Mouse (Mus musculus): ENCODE data around the gene Tas1r1.

Gene Tas1r1

DNA sequence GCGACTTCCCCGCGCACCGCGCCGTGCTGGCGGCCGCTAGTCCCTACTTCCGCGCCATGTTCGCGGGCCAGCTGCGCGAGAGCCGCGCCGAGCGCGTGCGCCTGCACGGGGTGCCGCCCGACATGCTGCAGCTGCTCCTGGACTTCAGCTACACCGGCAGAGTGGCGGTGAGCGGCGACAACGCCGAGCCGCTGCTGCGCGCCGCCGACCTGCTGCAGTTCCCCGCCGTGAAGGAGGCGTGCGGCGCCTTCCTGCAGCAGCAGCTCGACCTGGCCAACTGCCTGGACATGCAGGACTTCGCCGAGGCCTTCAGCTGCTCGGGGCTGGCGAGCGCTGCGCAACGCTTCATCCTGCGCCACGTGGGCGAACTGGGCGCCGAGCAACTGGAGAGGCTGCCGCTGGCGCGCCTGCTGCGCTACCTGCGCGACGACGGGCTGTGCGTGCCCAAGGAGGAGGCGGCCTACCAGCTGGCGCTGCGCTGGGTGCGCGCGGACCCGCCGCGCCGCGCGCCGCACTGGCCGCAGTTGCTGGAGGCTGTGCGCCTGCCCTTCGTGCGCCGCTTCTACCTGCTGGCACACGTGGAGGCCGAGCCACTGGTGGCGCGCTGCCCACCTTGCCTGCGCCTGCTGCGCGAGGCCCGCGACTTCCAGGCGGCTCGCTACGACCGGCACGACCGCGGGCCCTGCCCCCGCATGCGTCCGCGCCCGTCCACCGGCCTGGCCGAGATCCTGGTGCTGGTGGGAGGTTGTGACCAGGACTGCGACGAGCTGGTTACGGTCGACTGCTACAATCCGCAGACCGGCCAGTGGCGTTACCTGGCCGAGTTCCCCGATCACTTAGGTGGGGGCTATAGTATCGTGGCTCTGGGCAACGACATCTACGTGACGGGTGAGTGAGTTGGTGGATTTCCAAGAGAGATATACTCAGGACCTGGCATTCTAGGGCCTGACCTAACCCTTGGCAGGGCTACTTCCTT, 29.0 kb downstream of the Tas1r1 start:
- peak; percentile 60 for DNase-seq

DNA sequence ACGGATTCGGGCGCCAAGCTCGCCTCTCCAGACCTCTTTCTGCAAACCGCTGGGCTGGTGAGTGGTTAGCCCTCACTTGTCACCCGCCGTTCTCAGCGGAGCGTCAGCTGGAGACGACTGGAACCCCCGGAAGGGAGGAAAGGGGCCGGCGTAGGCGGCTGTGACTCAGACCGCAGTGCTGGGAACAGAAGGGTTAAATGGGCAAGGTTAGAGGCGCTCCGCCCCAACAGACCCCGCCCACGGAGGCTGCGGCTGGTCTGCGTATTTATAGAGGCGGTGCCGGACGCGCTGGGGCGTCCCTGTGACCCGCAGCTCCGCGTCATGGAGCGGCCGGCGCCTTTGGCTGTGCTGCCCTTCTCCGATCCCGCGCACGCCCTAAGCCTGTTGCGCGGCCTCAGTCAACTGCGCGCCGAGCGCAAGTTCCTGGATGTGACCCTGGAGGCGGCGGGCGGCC, 29.7 kb downstream of the Tas1r1 start, which contains the start of gene Klhl21:
Gene Klhl21 (plus strand): TSS at position 182 of the 454 bp plus-strand sequence.
- peak; percentile 95 for DNase-seq

DNA sequence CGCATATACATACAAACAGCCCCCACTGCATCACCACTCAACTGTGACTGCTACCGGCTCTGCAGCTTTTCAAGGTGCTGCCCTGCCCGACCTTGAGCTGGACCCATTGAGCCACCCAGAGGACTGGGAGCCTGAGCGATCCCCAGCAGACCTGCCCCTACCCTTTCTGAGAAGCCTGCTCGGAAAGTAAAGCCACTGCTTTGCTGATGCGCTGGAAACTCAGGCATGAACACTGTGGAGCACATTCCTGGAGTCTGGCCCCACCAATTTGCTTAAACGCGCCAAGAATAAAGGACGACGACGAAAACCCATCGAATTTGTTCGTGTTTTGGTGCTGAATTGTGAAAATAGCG, 30.2 kb downstream of the Tas1r1 start:
- DNase-seq, result no peak

DNA sequence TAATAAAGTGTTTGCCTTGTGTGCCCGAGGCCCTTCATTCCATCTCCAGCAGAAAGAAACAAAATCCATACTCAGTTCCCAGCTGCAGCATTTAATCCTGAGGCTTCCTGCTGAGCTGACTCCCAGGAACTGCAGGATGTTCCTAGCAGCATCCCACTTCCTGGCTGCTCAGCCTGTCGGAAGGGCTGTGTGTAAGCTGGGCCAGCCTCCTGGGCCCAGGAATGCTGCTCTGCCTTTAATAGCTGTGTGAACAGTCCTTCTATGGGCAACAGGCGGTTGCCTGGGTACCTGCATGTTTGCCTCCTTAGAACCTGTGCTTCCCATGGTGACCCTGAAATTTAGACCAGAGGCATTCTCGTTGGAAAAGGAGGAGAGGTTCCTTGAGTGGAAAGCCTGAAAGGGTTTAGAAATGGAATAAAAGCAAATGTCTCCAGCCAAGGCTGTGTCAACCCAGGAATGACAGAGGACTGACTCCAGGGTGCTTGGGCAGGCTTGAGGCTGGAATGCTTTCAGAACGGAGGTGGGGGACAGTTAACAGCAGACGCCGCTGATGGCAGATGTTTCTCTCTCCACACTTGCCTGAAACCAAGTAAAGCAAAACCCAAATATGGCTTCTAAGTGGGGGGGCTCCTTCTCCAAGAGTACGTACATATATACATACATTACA, 30.8 kb downstream of the Tas1r1 start:
- no peak for DNase-seq

DNA sequence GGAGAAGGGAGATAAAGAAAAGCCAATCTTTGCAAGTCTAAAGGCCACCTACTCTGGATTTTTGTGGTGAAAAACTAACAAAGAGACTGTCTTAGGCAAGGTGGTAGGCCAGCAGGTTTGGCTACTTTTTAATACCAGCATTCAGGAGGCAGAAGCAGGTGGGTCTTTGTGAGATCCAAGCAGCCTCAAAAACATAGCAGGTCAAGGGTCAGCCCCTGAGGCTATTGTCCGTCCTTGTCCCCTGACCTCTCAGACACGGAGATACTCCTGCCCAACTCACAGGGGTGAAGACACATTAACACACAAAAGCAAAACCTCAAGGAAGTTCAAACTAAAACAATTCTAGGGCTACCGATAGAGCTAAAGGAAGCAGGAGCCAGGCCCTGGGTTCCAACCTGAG, 31.6 kb downstream of the Tas1r1 start:
- no peak for DNase-seq

DNA sequence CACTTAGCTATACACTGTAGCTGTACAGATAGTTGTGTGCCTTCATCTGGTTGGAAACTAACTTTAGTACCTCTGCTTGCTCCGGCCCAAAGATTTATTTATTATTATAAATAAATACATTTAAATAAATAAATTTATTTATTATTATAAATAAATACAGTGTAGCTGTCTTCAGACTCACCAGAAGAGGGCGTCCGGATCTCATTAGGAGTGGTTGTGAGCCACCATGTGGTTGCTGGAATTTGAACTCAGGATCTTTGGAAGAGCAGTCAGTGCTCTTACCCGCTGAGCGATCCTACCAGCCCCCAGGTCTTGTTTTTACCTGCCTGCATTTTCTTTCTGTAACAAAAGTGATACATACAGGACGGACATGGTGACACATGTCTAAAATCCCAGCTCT, 32.2 kb downstream of the Tas1r1 start:
- DNase-seq, result no peak

DNA sequence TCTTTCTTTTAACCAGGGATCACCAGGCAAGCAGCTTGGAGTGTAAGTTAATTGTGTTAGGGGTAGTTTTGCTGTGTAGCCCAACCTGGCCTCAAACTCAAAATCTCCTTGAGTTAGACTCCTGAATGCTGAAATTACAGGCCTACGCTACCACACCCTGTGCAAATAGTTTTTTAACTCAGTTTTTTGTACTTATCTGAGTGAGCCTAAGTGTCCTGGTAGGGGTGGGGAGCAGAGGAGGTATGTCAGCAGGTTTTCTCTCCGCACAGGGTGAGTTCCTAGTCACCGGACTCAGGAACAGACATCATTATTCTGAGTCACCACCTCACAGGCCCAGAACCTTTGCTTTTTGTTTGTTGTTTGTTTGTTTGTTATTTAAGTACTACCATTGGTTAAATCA, 36.3 kb downstream of the Tas1r1 start:
- DNase-seq, result no peak

DNA sequence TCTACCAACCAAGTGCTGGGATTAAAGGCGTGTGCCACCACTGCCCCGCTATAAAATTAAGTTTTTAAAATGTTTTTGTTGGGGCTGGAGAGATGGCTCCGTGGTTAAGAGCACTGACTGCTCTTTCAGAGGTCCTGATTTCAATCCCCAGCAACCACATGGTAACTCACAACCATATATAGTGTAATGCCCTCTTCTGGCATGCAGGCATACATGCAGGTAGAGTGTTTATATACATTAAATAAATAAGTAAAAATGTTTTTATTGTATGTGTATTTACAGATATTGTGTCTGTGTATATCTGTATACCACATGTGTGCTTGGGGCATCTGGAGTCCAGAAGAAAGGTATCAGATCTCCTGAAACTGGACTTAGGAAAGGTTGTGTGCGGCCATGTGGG, 37.0 kb downstream of the Tas1r1 start:
- no peak for DNase-seq

DNA sequence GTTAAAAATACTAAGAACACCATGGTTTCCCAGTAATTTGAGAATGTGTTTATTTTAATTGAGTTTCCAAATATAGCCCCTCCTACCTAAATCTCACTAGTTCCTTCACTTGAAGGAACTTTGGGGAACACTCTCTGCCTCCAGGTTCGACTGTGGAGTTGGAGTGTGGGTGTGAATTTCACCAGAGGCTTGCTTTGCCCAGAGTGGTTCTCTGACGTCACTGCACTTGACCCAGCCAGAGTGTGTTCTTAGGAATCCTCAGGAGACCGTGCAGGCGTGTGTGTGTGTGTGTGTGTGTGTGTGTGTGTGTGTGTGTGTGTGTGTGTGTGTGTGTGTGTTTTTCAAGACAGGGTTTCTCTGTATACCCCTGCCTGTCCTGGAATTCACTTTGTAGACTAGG, 37.5 kb downstream of the Tas1r1 start:
- no peak for DNase-seq

DNA sequence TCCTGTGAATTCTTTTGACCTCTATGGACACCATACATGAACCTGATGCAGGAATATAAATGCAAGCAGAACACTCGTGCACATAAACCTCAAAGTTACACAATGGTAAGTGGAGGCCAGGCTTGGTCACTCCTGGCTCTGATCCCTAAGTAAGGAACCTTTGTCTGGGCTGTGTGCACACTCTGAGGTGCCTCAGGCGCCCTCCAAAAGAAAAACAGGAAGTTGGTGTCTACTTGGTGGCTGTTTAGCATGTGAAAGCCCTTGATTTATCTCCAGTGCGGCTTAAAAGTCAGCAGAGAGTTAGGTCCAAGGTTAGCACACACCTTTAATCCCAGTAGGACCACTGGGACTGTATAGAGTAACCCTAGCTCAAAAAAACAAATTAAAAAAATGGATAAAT, 38.9 kb downstream of the Tas1r1 start:
- DNase-seq, result no peak

DNA sequence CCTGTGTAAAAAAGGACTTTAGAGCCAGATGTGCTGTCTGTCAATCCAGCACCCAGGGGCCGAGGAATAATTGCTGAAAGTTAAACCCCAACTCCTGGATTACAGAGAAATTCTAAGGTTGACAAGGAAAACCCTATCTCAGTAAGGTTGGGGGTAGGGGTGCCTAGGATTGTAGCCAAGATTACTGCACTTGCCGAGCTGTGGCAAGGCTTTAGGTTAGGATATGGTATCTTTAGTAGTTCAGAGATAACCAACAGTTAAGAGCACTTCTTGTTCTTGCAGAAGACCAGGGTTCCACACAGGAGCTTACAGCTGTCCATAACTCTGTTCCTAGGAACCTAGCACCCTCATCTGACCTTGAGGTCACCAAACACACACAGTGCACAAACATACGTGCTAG, 40.7 kb downstream of the Tas1r1 start:
- DNase-seq, result no peak

DNA sequence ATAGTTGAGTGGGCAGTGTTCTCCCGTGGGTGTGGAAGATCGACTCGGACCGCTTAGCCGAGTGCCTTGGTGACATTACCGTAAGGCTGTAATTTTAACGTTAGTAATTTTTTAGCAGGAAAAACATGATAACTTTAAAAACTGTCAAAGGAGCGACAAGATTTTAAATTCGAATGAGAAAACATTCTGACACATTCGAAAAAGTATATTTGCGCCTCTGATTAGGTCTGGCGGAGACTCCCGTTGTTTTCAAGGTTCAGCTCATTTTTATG, 41.5 kb downstream of the Tas1r1 start:
- DNase-seq, result no peak

DNA sequence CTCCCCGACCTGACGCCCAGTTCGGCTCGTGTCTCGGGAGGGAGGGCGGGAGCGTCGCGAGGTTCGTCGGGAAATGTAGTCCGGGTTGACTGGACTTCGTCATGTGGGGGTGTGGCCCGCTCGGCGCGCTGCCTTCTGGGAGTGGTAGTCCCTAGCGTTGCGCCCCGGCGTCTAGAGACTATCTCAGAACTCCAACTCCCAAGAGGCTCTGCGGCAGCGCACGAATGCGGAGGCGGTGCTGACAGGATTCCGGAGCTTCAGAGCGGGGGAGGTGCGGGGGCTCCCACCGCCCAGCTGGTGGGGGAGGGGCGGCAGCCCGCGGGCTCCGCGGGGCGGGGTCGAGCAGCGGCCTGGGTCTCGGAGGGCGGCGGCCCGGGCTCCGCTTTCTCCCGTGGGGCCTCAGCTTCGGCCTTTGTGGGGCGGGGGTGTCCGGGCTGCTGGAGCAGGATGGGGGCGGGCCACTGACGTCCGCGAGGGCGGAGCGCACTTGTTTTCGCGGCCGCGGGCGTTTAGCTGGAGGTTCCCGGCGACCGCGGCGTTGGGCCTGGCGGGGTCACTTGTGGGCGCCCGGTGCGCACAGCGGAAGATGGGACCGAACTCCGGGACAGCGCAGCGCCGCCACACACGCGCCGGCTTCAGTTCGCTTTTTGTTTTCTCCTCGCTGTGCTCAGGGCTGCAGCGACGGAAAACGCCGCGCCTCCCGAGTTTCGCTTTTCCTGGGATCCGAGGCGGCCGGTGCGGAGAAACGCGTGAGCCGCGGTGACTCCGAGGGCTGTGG, 42.0 kb downstream of the Tas1r1 start, which contains the start of gene Phf13:
Gene Phf13 (minus strand): TSS at position 86 of the 778 bp plus-strand sequence.
- peak; percentile 99 for DNase-seq

DNA sequence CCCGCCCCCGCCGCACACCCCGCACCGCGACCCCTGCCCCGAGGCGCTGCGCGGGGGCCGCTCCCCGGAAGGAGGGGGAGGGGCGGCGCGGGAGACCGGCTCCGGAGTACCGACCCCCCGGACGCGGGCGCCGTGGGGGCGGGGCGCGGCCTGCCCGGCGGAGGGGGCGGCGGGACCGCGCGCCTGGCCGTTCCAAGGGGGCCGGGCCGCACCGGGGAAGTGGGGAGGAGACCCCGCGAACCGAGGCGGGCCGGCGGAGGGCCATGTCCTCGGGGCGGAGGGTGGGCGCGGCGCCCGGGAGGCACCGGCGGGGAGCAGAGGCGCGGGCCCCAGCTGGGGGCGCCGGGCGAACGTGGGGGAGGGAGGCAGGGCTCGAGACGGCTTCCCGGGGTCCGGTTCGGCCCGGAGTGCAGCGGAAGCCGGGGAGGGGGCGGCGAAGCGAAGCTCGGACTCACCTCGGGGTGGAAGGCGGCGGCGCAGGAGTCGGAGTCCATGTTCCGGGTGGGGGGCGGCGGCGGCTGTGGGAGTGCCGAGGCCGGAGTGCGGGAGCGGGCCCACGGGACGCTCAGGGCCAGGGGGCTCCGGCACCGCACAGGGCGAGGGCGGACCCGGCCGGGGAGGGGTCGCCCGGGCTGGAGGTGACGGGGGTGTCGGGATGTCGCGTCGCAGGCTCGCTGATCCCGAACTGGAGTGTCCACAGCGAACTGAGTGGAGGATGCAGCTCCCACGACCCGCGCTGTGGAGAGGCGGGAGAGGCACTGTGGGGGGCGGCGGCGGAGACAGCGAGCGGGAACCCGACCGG, 42.8 kb downstream of the Tas1r1 start:
- DNase-seq, result no peak

DNA sequence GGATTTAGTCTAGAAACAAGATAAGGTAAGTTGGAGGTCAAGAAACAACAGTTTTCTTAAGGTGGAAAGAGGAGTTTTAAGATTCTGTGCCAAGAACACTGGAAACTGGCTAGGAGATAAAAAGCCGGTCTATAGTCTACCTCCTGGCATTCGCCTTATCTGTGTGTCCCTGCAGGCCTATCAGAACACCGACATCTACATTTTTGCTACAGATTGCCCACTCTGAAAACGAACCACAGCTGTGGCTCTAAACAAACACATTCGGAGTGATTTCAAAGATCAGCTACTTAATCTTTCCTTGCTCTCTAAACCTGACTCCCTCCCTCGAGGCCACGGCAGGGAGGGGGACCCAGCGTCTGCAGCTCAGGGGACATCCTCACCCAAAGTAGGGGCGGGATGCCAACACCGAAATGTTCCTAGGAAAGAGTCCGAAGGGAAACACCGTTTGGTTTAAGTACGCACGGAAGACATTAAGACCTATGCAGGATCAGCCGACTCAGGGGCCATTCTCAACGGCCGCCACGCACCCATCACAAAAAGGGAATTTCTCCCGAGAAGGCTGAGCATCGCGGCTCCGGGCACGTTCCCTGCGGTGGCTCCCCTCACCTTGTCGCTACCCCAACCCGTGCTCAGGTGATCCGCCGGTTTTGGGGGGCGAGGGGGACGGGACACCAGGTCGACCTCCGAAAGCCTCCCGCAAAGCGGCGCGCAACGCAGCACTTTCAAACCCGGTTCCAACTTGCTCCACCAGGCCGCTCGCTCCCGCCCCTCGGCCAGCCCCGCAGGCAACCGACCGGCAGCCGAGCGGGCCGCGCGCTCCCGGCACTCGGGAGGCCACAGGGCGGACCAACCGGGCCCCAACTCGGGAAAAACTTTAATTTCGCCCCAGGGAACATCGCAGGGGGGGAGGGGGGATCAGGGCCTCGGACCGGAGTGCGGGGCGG, 43.9 kb downstream of the Tas1r1 start:
- DNase-seq, result peak; percentile 44

DNA sequence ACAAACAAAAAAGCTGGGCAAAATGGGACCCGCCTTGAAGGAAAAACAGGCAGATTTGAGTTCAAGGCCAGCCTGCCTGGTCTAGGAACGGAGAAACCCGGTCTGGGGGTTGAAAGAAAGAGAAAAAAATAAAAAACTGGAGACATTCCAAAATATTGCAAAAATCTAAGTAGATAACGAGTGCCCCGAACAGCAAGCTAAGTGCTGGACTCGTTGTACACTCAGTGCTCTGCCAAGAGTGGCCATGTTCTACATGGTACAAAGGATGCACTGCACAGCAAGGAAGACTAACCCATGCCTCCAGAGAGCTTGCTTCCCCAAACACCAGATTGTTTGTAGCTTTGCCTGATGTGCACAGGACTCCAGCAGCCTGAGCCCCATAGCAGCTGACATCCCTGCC, 45.3 kb downstream of the Tas1r1 start:
- no peak for DNase-seq

DNA sequence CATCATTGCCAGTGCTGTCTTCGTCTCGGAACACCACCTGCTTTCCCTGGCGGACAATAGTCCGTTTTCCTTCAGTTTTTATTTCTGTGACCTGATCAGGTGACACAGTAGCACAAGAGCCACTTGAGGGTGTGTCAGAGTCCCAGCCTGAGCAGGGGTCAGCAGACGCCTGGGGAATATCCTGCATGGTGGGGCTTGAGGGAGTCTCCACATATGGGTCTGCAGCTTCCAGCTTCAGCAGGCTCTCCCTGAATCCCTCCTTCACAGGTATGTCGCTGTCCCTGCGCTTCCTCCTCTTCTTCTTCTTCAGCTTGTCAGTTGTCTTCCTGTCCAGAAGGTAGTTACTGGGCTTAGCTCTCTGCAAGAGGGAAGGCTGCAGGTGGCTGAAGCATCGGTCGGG, 46.3 kb downstream of the Tas1r1 start:
- no peak for DNase-seq

DNA sequence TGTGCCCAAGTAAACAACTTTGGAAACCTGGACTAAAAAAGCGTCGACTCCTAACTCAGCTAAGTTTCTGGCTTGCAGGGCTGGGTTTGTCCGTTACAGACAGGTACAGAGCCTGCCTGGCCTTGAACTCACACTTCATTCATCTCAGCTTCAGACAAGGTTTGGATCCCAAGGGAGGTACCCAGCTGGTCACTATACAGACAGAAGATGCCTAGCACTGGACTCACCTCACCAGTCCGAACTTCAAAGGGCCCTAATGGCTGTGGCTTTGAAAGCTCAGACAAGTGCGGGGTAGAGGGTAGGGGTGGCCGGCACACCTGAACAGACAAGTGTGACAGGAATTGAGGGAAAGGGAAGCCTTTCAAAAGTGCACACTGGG, 49.3 kb downstream of the Tas1r1 start:
- DNase-seq, result no peak

DNA sequence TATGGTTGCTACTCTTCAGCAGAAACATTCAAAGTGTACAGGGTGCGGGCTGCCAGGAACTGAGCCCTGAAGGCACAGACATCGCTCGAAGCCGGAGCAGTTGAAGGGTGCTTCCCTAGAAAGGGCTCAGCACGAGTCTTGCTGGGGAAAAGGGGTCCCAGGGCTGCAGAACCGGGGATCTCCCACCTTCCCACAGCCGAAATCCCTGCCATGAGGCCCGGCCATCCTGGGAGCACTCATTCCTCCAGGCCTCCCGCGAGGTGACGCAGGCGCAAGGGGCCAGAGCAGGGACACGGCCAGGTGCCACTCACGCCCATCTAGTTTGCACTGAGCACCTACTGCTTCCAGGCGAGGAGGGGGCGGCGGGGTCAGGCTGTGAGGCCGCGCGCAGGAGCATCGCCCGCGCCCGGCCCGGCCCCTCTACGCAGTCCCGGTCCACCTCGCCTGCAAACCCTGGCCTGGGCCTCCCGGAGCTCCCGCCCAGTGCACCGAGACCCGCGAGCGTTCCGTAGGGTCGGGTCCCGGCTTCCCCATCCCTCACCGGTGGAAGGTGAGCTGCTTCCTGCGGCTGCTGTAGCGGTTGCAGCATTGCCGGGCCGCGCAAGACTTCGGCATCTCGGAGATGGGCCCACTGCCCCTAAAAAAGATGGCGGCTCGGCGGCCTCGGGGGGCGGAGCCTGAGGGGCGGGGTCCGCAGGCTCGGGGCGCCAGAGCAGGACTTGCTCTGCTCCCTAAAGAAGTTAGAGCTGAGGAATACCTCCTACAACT, 49.8 kb downstream of the Tas1r1 start, which contains the start of gene Thap3:
Gene Thap3 (minus strand): TSS at position 656 of the 768 bp plus-strand sequence.
- peak; percentile 84 for DNase-seq

DNA sequence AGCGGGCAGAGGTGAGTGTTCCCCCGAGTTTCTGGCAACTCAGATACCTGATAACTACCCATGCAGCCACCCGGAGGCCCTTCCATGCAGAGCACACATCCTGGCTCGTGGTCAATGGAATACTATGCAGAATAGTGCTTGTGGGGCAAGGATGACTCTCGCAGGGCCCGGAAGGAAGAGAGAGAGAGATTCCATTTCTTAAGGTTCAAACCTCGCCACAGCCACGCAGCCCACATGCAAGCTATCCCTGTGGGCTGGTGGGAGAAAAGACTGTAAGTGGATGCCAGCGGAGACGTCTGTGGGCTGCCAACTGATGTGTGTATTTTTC, 50.4 kb downstream of the Tas1r1 start:
- DNase-seq, result no peak

DNA sequence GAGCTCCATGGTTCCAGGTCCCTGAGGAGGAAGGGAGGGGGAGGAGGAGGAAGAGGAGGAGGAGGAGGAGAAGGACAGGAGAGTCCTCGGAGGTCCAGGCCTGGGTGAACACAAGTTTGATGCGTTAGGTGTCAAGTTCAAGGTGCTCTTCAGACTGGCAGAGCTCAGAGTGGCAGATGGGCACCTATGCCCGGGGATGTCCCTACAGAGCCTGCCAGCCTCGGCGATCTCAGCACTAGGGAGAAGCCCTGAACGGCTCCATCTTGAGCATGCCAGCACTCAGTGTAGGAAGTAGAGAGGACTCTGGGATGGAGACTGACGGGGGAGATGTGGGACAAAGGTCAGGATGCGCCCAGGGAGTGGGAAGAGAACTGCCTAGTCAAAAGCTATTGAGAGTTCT, 51.7 kb downstream of the Tas1r1 start:
- no peak for DNase-seq

Measured in liver (tissue).